Mouse (Mus musculus) cortical plate, adult 2 months (tissue): ENCODE measurements at regions not wholly inside any gene's neighbourhood (a gene's known extent, or its start where the extent isn't known, plus 50 kb on each side); places are given as distances from the start of the nearest gene placed in this dataset.

ENCODE experiments used
- CTCF ChIP-seq: fragments of 200-500 bp; IDR thresholded peaks from 2 replicates; pipeline ENCODE4 v1.5.1; 2011; ENCODE audit warnings: mild to moderate bottlenecking, control low read depth, low read length; ENCODE audit not compliant: insufficient read depth; ENCODE audit errors: extremely low read depth
- POLR2A ChIP-seq: fragments of 200-500 bp; IDR thresholded peaks from 2 replicates; pipeline ENCODE4 v1.6.1; 2011; ENCODE audit warnings: mild to moderate bottlenecking, low read length, control low read depth; ENCODE audit not compliant: insufficient read depth; ENCODE audit errors: extremely low read depth

GRCm38 (mm10) chr14:64595891-64596290 lies 491.8 kb downstream of the Prss52 start:
- no peak for TF ChIP-seq CTCF
- TF ChIP-seq POLR2A, result no peak; the same call in 1 of the 2 replicates
